Mouse (Mus musculus): ENCODE data around the gene Edn2. TPM values are rescaled to one million over a fixed set of nuclear protein-coding genes. Genes with fewer than 3 reads are reported as not detected.

Gene Edn2
- polyA plus RNA-seq, 1 experiment from 2014 or later, result 0.32 TPM

GRCm38 (mm10) chr4:120168346-120168745, 7.3 kb downstream of the Edn2 start:
- no peak for ATAC-seq (ENCODE audit: low read depth)
- Histone ChIP-seq H3K27ac (ENCODE audit: low read depth, low read length) (no peak overlapping the region), H3K9me3 (ENCODE audit: control insufficient read depth, low read length) (no peaks in the 10 kb centered on the region), H3K4me2 (ENCODE audit: low read depth, low read length) (no peak overlapping the region), H3K4me3 (ENCODE audit: low read depth, low read length) (no peak overlapping the region), H3K4me1 (ENCODE audit: control insufficient read depth, insufficient read depth, low read length) (peaks cover 4% of the 10 kb centered on the region; the same call in 1 of the 2 replicates), H3K27me3 (ENCODE audit: control insufficient read depth, insufficient read depth, low read length) (no peaks in the 10 kb centered on the region), H3K9ac (replicated peaks; ENCODE audit: low read depth, low read length) (no peak overlapping the region), H3K36me3 (ENCODE audit: control insufficient read depth, insufficient read depth, low read length) (no peaks in the 10 kb centered on the region)
- WGBS, result 85% methylated on average over 4 of the region's 4 CpGs

- 45% methylated on average over 9 of the region's 9 CpGs for WGBS
- Histone ChIP-seq H3K4me1 (ENCODE audit: control insufficient read depth, insufficient read depth, low read length) (peaks cover 4% of the 10 kb centered on the region; the same call in 1 of the 2 replicates), H3K27me3 (ENCODE audit: control insufficient read depth, insufficient read depth, low read length) (no peaks in the 10 kb centered on the region), H3K4me2 (ENCODE audit: low read depth, low read length) (no peak overlapping the region), H3K36me3 (ENCODE audit: control insufficient read depth, insufficient read depth, low read length) (no peaks in the 10 kb centered on the region), H3K4me3 (ENCODE audit: low read depth, low read length) (no peak overlapping the region), H3K27ac (ENCODE audit: low read depth, low read length) (no peak overlapping the region), H3K9ac (replicated peaks; ENCODE audit: low read depth, low read length) (0 out of 2 replicates have a peak overlapping the region, but pooled peaks have one; percentile 3), H3K9me3 (ENCODE audit: control insufficient read depth, low read length) (no peaks in the 10 kb centered on the region)
- no peak for ATAC-seq (ENCODE audit: low read depth)
Observed at GRCm38 (mm10) chr4:120170387-120170936, 9.5 kb downstream of the Edn2 start.

GRCm38 (mm10) chr4:120172050-120172684, 11.2 kb downstream of the Edn2 start:
- Histone ChIP-seq H3K4me3 (ENCODE audit: low read depth, low read length) (no peak overlapping the region), H3K9ac (replicated peaks; ENCODE audit: low read depth, low read length) (no peak overlapping the region), H3K4me1 (ENCODE audit: control insufficient read depth, insufficient read depth, low read length) (peaks cover 4% of the 10 kb centered on the region; the same call in 1 of the 2 replicates), H3K36me3 (ENCODE audit: control insufficient read depth, insufficient read depth, low read length) (no peaks in the 10 kb centered on the region), H3K4me2 (ENCODE audit: low read depth, low read length) (no peak overlapping the region), H3K27me3 (ENCODE audit: control insufficient read depth, insufficient read depth, low read length) (no peaks in the 10 kb centered on the region), H3K9me3 (ENCODE audit: control insufficient read depth, low read length) (no peaks in the 10 kb centered on the region), H3K27ac (ENCODE audit: low read depth, low read length) (no peak overlapping the region)
- WGBS, result 17% methylated on average over 7 of the region's 7 CpGs
- peak; percentile 89 for ATAC-seq (ENCODE audit: low read depth)

- Histone ChIP-seq H3K36me3 (ENCODE audit: control insufficient read depth, insufficient read depth, low read length) (no peaks in the 10 kb centered on the region), H3K9ac (replicated peaks; ENCODE audit: low read depth, low read length) (no peak overlapping the region), H3K4me1 (ENCODE audit: control insufficient read depth, insufficient read depth, low read length) (no peaks in the 10 kb centered on the region), H3K9me3 (ENCODE audit: control insufficient read depth, low read length) (no peaks in the 10 kb centered on the region), H3K4me3 (ENCODE audit: low read depth, low read length) (no peak overlapping the region), H3K4me2 (ENCODE audit: low read depth, low read length) (no peak overlapping the region), H3K27me3 (ENCODE audit: control insufficient read depth, insufficient read depth, low read length) (no peaks in the 10 kb centered on the region), H3K27ac (ENCODE audit: low read depth, low read length) (no peak overlapping the region)
- 81% methylated on average over 4 of the region's 4 CpGs for WGBS
- ATAC-seq (ENCODE audit: low read depth), result no peak
Observed at GRCm38 (mm10) chr4:120179123-120179522, 18.1 kb downstream of the Edn2 start.

GRCm38 (mm10) chr4:120180535-120180934, 19.5 kb downstream of the Edn2 start:
- H3K36me3 ChIP-seq (ENCODE audit: control insufficient read depth, insufficient read depth, low read length), result no peaks in the 10 kb centered on the region
- no peak overlapping the region for H3K27ac ChIP-seq (ENCODE audit: low read depth, low read length)
- no peak for ATAC-seq (ENCODE audit: low read depth)
- H3K9ac ChIP-seq (replicated peaks; ENCODE audit: low read depth, low read length), result no peak overlapping the region
- H3K27me3 ChIP-seq (ENCODE audit: control insufficient read depth, insufficient read depth, low read length), result no peaks in the 10 kb centered on the region
- H3K4me3 ChIP-seq (ENCODE audit: low read depth, low read length), result no peak overlapping the region
- H3K4me2 ChIP-seq (ENCODE audit: low read depth, low read length), result no peak overlapping the region
- H3K9me3 ChIP-seq (ENCODE audit: control insufficient read depth, low read length), result no peaks in the 10 kb centered on the region
- no peaks in the 10 kb centered on the region for H3K4me1 ChIP-seq (ENCODE audit: control insufficient read depth, insufficient read depth, low read length)

- Histone ChIP-seq H3K4me3 (ENCODE audit: low read depth, low read length) (no peak overlapping the region), H3K4me1 (ENCODE audit: control insufficient read depth, insufficient read depth, low read length) (peaks cover 7% of the 10 kb centered on the region; the same call in 1 of the 2 replicates), H3K36me3 (ENCODE audit: control insufficient read depth, insufficient read depth, low read length) (no peaks in the 10 kb centered on the region), H3K4me2 (ENCODE audit: low read depth, low read length) (no peak overlapping the region), H3K9me3 (ENCODE audit: control insufficient read depth, low read length) (no peaks in the 10 kb centered on the region), H3K27me3 (ENCODE audit: control insufficient read depth, insufficient read depth, low read length) (no peaks in the 10 kb centered on the region), H3K27ac (ENCODE audit: low read depth, low read length) (no peak overlapping the region), H3K9ac (replicated peaks; ENCODE audit: low read depth, low read length) (no peak overlapping the region)
- WGBS, result 28% methylated on average over 5 of the region's 5 CpGs
- no peak for ATAC-seq (ENCODE audit: low read depth)
Observed at GRCm38 (mm10) chr4:120184374-120184991, 23.5 kb downstream of the Edn2 start.

GRCm38 (mm10) chr4:120186441-120186840, 25.4 kb downstream of the Edn2 start:
- H3K36me3 ChIP-seq (ENCODE audit: control insufficient read depth, insufficient read depth, low read length), result no peaks in the 10 kb centered on the region
- H3K4me2 ChIP-seq (ENCODE audit: low read depth, low read length), result no peak overlapping the region
- no peak overlapping the region for H3K9ac ChIP-seq (replicated peaks; ENCODE audit: low read depth, low read length)
- no peak overlapping the region for H3K27ac ChIP-seq (ENCODE audit: low read depth, low read length)
- peaks cover 7% of the 10 kb centered on the region; the same call in 1 of the 2 replicates for H3K4me1 ChIP-seq (ENCODE audit: control insufficient read depth, insufficient read depth, low read length)
- H3K4me3 ChIP-seq (ENCODE audit: low read depth, low read length), result no peak overlapping the region
- WGBS, result 94% methylated on average over 1 of the region's 1 CpGs
- ATAC-seq (ENCODE audit: low read depth), result no peak
- H3K9me3 ChIP-seq (ENCODE audit: control insufficient read depth, low read length), result no peaks in the 10 kb centered on the region
- no peaks in the 10 kb centered on the region for H3K27me3 ChIP-seq (ENCODE audit: control insufficient read depth, insufficient read depth, low read length)

GRCm38 (mm10) chr4:120186934-120187333, 25.9 kb downstream of the Edn2 start:
- Histone ChIP-seq H3K9me3 (ENCODE audit: control insufficient read depth, low read length) (no peaks in the 10 kb centered on the region), H3K9ac (replicated peaks; ENCODE audit: low read depth, low read length) (no peak overlapping the region), H3K36me3 (ENCODE audit: control insufficient read depth, insufficient read depth, low read length) (no peaks in the 10 kb centered on the region), H3K27me3 (ENCODE audit: control insufficient read depth, insufficient read depth, low read length) (no peaks in the 10 kb centered on the region), H3K4me3 (ENCODE audit: low read depth, low read length) (no peak overlapping the region), H3K27ac (ENCODE audit: low read depth, low read length) (no peak overlapping the region), H3K4me2 (ENCODE audit: low read depth, low read length) (no peak overlapping the region), H3K4me1 (ENCODE audit: control insufficient read depth, insufficient read depth, low read length) (peaks cover 7% of the 10 kb centered on the region; the same call in 1 of the 2 replicates)
- WGBS, result 7% methylated on average over 4 of the region's 4 CpGs
- ATAC-seq (ENCODE audit: low read depth), result no peak

GRCm38 (mm10) chr4:120188204-120188603, 27.2 kb downstream of the Edn2 start:
- no peaks in the 10 kb centered on the region for H3K9me3 ChIP-seq (ENCODE audit: control insufficient read depth, low read length)
- H3K4me3 ChIP-seq (ENCODE audit: low read depth, low read length), result no peak overlapping the region
- H3K4me1 ChIP-seq (ENCODE audit: control insufficient read depth, insufficient read depth, low read length), result peaks cover 7% of the 10 kb centered on the region; the same call in 1 of the 2 replicates
- H3K27ac ChIP-seq (ENCODE audit: low read depth, low read length), result no peak overlapping the region
- WGBS, result 78% methylated on average over 6 of the region's 6 CpGs
- no peaks in the 10 kb centered on the region for H3K27me3 ChIP-seq (ENCODE audit: control insufficient read depth, insufficient read depth, low read length)
- peak; percentile 15; the same call in 1 of the 2 replicates for ATAC-seq (ENCODE audit: low read depth)
- no peaks in the 10 kb centered on the region for H3K36me3 ChIP-seq (ENCODE audit: control insufficient read depth, insufficient read depth, low read length)
- no peak overlapping the region for H3K9ac ChIP-seq (replicated peaks; ENCODE audit: low read depth, low read length)
- H3K4me2 ChIP-seq (ENCODE audit: low read depth, low read length), result no peak overlapping the region
